Mouse (Mus musculus) skeletal muscle tissue, adult 2 months (tissue): ENCODE data around the gene Lasp1.

Source experiments
- DNase-seq: peaks from one replicate; pipeline ENCODE4 v3.0.0-alpha.2; 2012; ENCODE audit warnings: low read depth, low spot score

Gene Lasp1

GRCm38 (mm10) chr11:97810970-97811369, 12.2 kb downstream of the Lasp1 start:
- no peak for DNase-seq

GRCm38 (mm10) chr11:97811569-97812362, 13.0 kb downstream of the Lasp1 start:
- no peak for DNase-seq

- DNase-seq: no peak
Observed at GRCm38 (mm10) chr11:97812491-97812921, 13.7 kb downstream of the Lasp1 start.

- DNase-seq: no peak
Observed at GRCm38 (mm10) chr11:97813085-97813484, 14.3 kb downstream of the Lasp1 start.

- no peak for DNase-seq
Observed at GRCm38 (mm10) chr11:97813746-97814515, 15.1 kb downstream of the Lasp1 start.

GRCm38 (mm10) chr11:97815736-97816135, 16.9 kb downstream of the Lasp1 start:
- no peak for DNase-seq

- DNase-seq: no peak
Observed at GRCm38 (mm10) chr11:97816176-97816575, 17.4 kb downstream of the Lasp1 start.

- no peak for DNase-seq
Observed at GRCm38 (mm10) chr11:97816916-97817315, 18.1 kb downstream of the Lasp1 start.

- DNase-seq: no peak
Observed at GRCm38 (mm10) chr11:97817379-97817778, 18.6 kb downstream of the Lasp1 start.

- no peak for DNase-seq
Observed at GRCm38 (mm10) chr11:97818003-97818402, 19.2 kb downstream of the Lasp1 start.

GRCm38 (mm10) chr11:97818571-97818970, 19.8 kb downstream of the Lasp1 start:
- no peak for DNase-seq

GRCm38 (mm10) chr11:97819102-97819501, 20.3 kb downstream of the Lasp1 start:
- DNase-seq: no peak

GRCm38 (mm10) chr11:97819923-97820322, 21.1 kb downstream of the Lasp1 start:
- no peak for DNase-seq

GRCm38 (mm10) chr11:97820840-97821239, 22.0 kb downstream of the Lasp1 start:
- DNase-seq: no peak

- DNase-seq: no peak
Observed at GRCm38 (mm10) chr11:97821401-97822064, 22.7 kb downstream of the Lasp1 start.

- DNase-seq: peak; percentile 75
Observed at GRCm38 (mm10) chr11:97822840-97823603, 24.2 kb downstream of the Lasp1 start.

- no peak for DNase-seq
Observed at GRCm38 (mm10) chr11:97824168-97824567, 25.4 kb downstream of the Lasp1 start.

GRCm38 (mm10) chr11:97824895-97825294, 26.1 kb downstream of the Lasp1 start:
- no peak for DNase-seq

GRCm38 (mm10) chr11:97825295-97825694, 26.5 kb downstream of the Lasp1 start:
- no peak for DNase-seq

GRCm38 (mm10) chr11:97825971-97826370, 27.2 kb downstream of the Lasp1 start:
- no peak for DNase-seq

GRCm38 (mm10) chr11:97826414-97826813, 27.6 kb downstream of the Lasp1 start:
- no peak for DNase-seq
